Mouse (Mus musculus): Measurements from ENCODE around the gene L2hgdh. TPM values are rescaled to one million over a fixed set of nuclear protein-coding genes. Genes with fewer than 3 reads are reported as not detected.

Gene L2hgdh
- total and polyA plus RNA-seq, 3 experiments: 2.2 to 21.2 (median 10.1) TPM

GRCm38 (mm10) chr12:69761603-69762002 lies 36.9 kb upstream of the L2hgdh start:
- TF ChIP-seq CTCF (IDR thresholded peaks at IDR 0.05; ENCODE audit: low read depth, low read length) (no peak), GATA1 (IDR thresholded peaks at IDR 0.05; ENCODE audit: borderline replicate concordance, low read length) (no peak), GATA2 (IDR thresholded peaks at IDR 0.05; ENCODE audit: borderline replicate concordance, low read depth, low read length) (no peak), TAL1 (conservative IDR thresholded peaks at IDR 0.05; ENCODE audit: low read depth, low read length) (no peak), POLR2AphosphoS5 (IDR thresholded peaks at IDR 0.05; ENCODE audit: insufficient replicate concordance, low read depth, low read length) (no peak)
- Histone ChIP-seq H3K9me3 (replicated peaks) (no peaks in the 10 kb centered on the region), H3K36me3 (replicated peaks) (no peaks in the 10 kb centered on the region), H3K4me1 (ENCODE audit: insufficient read depth, low read depth, low read length) (peaks cover 61% of the 10 kb centered on the region), H3K4me3 (ENCODE audit: low read depth, low read length) (no peak overlapping the region), H3K27me3 (ENCODE audit: insufficient read depth, low read length) (peaks cover 2% of the 10 kb centered on the region; the same call in 1 of the 2 replicates)
- DNase-seq (ENCODE audit: low spot score) (no peak), ATAC-seq (ENCODE audit: extremely low read depth, insufficient number of reproducible peaks, low FRiP score, poor library complexity, severe bottlenecking) (no peak)

DNA sequence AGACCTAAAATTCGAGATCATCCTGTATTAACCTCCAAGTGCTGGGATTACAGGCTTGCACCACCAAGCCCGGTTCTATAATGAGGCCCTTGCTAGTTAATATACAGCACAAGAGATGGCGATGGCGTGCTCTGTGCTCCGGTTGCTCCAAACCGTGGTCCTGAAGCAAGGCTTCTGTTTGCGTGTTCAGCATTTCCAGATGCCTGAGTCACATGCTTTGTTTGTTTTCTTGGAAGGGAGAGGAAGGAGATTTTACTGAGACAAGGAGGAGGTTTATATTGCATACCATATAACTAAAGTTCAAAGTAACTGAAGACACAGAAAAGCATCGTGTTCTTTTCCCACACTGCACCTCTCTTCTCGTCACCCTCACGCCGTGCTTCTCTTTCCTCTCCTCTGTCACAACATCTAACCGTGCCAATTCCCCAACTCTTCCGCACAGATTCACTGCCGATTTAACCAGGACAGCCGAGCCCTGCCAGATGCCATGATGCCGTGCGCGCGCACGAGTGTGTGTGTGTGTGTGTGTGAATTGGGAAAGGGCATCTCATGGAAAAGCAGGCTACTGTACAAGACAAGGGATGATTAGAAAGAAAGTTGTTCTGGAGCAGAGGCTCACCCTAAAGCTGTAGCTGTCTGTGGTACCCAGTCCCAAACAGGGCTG lies 36.2 kb upstream of the L2hgdh start:
- H3K36me3 ChIP-seq (replicated peaks): no peaks in the 10 kb centered on the region
- ATAC-seq (ENCODE audit: extremely low read depth, insufficient number of reproducible peaks, low FRiP score, poor library complexity, severe bottlenecking): no peak
- peak overlapping the region; percentile 15; the same call in 1 of the 2 replicates for H3K4me3 ChIP-seq (ENCODE audit: low read depth, low read length)
- no peaks in the 10 kb centered on the region for H3K9me3 ChIP-seq (replicated peaks)
- no peak for DNase-seq (ENCODE audit: low spot score)
- no peak for TF ChIP-seq CTCF (IDR thresholded peaks at IDR 0.05; ENCODE audit: low read depth, low read length)
- no peak for TF ChIP-seq GATA1 (IDR thresholded peaks at IDR 0.05; ENCODE audit: borderline replicate concordance, low read length)
- no peak for TF ChIP-seq POLR2AphosphoS5 (IDR thresholded peaks at IDR 0.05; ENCODE audit: insufficient replicate concordance, low read depth, low read length)
- TF ChIP-seq GATA2 (IDR thresholded peaks at IDR 0.05; ENCODE audit: borderline replicate concordance, low read depth, low read length): no peak
- TF ChIP-seq TAL1 (conservative IDR thresholded peaks at IDR 0.05; ENCODE audit: low read depth, low read length): no peak
- peaks cover 5% of the 10 kb centered on the region; the same call in 1 of the 2 replicates for H3K27me3 ChIP-seq (ENCODE audit: insufficient read depth, low read length)
- H3K4me1 ChIP-seq (ENCODE audit: insufficient read depth, low read depth, low read length): peaks cover 54% of the 10 kb centered on the region

DNA sequence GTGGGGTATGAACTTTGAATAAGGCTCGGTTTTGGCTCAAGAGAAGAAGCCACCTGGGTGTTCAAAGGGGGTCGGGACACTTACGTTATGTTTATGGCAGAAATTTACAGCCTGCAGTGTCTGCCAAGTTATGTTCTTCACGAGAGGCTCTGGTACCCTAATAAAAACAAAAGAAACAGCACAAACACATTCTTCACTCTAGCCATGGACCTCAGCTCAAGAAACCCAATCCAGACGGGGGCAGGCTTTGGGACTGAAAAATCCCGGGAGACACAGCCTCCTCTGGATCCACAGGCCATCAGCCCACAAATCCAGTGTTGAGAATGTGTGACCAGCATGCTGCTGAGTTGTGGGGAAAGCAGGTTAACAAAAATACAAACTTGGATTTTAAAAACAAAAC lies 35.3 kb upstream of the L2hgdh start:
- Histone ChIP-seq H3K27me3 (ENCODE audit: insufficient read depth, low read length) (peaks cover 2% of the 10 kb centered on the region; the same call in 1 of the 2 replicates), H3K4me1 (ENCODE audit: insufficient read depth, low read depth, low read length) (peaks cover 49% of the 10 kb centered on the region), H3K9me3 (replicated peaks) (no peaks in the 10 kb centered on the region), H3K4me3 (ENCODE audit: low read depth, low read length) (peak overlapping the region; percentile 5; the same call in 1 of the 2 replicates), H3K36me3 (replicated peaks) (no peaks in the 10 kb centered on the region)
- TF ChIP-seq TAL1 (conservative IDR thresholded peaks at IDR 0.05; ENCODE audit: low read depth, low read length): no peak
- TF ChIP-seq CTCF (IDR thresholded peaks at IDR 0.05; ENCODE audit: low read depth, low read length): no peak
- no peak for TF ChIP-seq GATA1 (IDR thresholded peaks at IDR 0.05; ENCODE audit: borderline replicate concordance, low read length)
- no peak for TF ChIP-seq POLR2AphosphoS5 (IDR thresholded peaks at IDR 0.05; ENCODE audit: insufficient replicate concordance, low read depth, low read length)
- TF ChIP-seq GATA2 (IDR thresholded peaks at IDR 0.05; ENCODE audit: borderline replicate concordance, low read depth, low read length): no peak
- ATAC-seq (ENCODE audit: extremely low read depth, insufficient number of reproducible peaks, low FRiP score, poor library complexity, severe bottlenecking): no peak
- DNase-seq (ENCODE audit: low spot score): no peak

DNA sequence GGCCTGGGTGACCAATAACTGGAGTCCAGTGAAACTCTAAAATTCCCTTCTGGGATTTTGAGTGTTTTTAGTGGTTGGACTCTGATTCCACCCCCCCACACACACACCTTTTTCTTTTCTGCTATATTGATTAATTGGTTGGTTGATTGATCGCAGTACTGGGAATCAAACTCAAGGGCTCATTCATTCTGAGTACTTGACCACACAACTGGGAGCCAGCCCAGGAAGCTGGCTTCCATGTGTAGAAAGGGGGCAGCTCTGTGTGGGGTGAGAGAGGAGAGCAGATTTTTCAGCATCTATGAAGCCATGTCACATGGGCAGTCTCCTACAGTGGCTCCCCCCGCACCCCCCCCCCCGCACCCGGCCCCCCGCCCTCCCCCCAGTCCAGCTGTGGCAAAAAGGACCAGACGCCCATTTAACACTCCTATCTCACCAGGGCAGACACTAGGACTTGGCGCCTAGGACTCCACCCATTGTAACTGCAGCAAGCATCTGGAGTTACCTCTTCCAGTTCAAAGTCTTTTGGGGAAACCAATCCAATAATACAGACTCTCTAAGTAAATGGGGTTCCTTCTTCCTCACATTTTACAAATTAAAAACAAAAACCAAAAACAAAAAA lies 34.7 kb upstream of the L2hgdh start:
- TF ChIP-seq TAL1 (conservative IDR thresholded peaks at IDR 0.05; ENCODE audit: low read depth, low read length): peak; percentile 70
- no peak for TF ChIP-seq POLR2AphosphoS5 (IDR thresholded peaks at IDR 0.05; ENCODE audit: insufficient replicate concordance, low read depth, low read length)
- Histone ChIP-seq H3K4me3 (ENCODE audit: low read depth, low read length) (peak overlapping the region; percentile 65; the same call in 1 of the 2 replicates), H3K36me3 (replicated peaks) (no peaks in the 10 kb centered on the region), H3K27me3 (ENCODE audit: insufficient read depth, low read length) (peaks cover 2% of the 10 kb centered on the region; the same call in 1 of the 2 replicates), H3K4me1 (ENCODE audit: insufficient read depth, low read depth, low read length) (peaks cover 49% of the 10 kb centered on the region), H3K9me3 (replicated peaks) (no peaks in the 10 kb centered on the region)
- ATAC-seq (ENCODE audit: extremely low read depth, insufficient number of reproducible peaks, low FRiP score, poor library complexity, severe bottlenecking) (peak; percentile 73), DNase-seq (ENCODE audit: low spot score) (peak; percentile 85)

DNA sequence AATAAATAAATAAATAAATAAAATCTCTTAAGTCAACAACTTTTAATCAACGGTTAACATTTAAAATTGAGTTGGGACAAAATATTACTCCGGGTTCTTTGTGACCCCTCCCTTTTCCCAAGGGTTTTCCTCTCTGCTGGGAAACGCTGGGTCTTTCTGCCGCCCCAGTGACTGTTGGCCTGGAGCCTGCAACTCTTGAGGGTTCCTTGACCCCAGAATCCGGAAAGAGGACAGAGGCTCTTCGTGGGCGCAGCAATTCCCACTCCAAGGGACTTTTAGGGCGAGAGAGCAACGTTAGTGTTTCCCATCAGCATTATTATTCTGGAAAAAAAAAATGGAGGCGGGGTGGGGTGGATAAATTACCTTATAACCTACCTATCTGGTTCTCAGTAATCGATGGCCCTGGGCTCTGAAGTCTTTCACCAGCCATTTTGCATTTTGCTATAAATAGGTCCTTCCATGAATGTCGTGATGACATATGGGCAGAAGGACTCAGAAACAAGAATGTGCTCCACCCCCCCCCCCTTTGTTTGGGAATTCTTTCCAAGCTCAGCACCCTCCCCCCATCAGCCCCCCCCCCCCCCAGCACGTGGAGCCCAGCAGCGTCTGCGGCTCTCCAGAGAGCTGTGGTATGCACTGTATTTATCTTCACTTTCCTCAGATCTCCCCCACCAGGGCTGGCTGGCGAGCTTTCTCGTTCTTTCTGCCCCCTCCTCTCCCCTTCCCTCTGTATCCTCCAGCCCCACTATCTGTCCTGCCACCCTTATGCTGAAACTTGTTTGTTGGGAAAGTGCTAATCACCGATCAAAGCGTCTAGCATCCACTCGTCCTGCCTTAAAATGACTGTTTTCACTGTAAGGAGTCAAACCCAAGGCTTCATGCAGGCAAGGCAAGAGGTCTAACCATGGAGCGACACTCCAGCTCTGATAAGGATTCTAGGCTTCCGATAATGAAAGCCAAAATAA lies 33.8 kb upstream of the L2hgdh start:
- no peaks in the 10 kb centered on the region for H3K36me3 ChIP-seq (replicated peaks)
- peaks cover 2% of the 10 kb centered on the region; the same call in 1 of the 2 replicates for H3K27me3 ChIP-seq (ENCODE audit: insufficient read depth, low read length)
- TF ChIP-seq TAL1 (conservative IDR thresholded peaks at IDR 0.05; ENCODE audit: low read depth, low read length): no peak
- no peak for TF ChIP-seq GATA1 (IDR thresholded peaks at IDR 0.05; ENCODE audit: borderline replicate concordance, low read length)
- TF ChIP-seq CTCF (IDR thresholded peaks at IDR 0.05; ENCODE audit: low read depth, low read length): no peak
- no peak for TF ChIP-seq POLR2AphosphoS5 (IDR thresholded peaks at IDR 0.05; ENCODE audit: insufficient replicate concordance, low read depth, low read length)
- TF ChIP-seq GATA2 (IDR thresholded peaks at IDR 0.05; ENCODE audit: borderline replicate concordance, low read depth, low read length): no peak
- peaks cover 48% of the 10 kb centered on the region for H3K4me1 ChIP-seq (ENCODE audit: insufficient read depth, low read depth, low read length)
- no peak for ATAC-seq (ENCODE audit: extremely low read depth, insufficient number of reproducible peaks, low FRiP score, poor library complexity, severe bottlenecking)
- H3K4me3 ChIP-seq (ENCODE audit: low read depth, low read length): peak overlapping the region; percentile 65
- no peaks in the 10 kb centered on the region for H3K9me3 ChIP-seq (replicated peaks)
- peak; percentile 42 for DNase-seq (ENCODE audit: low spot score)

All from G1E (cell line).